Mouse (Mus musculus) left cerebral cortex, postnatal 36 days (tissue): ENCODE results near the gene Alox12e. TPM values are rescaled to one million over a fixed set of nuclear protein-coding genes. Genes with fewer than 3 reads are reported as not detected.
"Not testable (repeated sequence)": the region's sequence is repeated elsewhere in the genome, so short reads cannot be mapped to it uniquely, and the experiment has no call there.

ENCODE experiments used
- DNase-seq, 2 experiments: peaks; one replicate each; pipeline ENCODE4 v3.0.0; 2021 to 2022; ENCODE audit warnings: low spot score in 2 of 2, mixed read lengths in 1 of 2
- intact Hi-C: fragments of 180-260 bp; cut with DNase I; formaldehyde crosslinking; loops from one replicate; pipeline ENCODE4 v1.15.1; 2025
- total RNA-seq, 2 experiments: library from RNA; stranded (reverse); gene quantifications; 2 replicates each; pipeline ENCODE4 v1.2.3; 2021

The Alox12e gene
- total RNA-seq = under 1 TPM; 0.17 to 0.54 TPM

DNA sequence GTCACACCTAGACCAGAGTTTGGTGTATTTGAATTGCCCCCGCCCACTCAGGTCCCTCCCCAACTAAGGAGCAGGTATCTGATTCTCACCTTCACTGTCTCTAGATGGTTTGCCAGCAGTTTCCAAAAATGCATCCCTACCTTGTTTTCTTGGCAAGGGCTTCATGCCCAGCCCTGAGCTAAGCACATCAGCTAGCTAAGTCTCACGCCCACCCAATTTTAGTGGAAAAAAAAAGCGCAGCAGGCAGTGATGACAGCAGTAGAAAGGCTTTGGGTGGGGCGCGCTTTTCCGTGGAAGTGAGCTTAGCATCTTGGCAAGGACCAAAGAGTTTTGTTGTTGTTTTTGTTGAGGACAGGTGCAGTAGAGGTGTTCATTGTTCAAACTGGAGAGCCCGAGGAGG, at the start of gene Alox12e:
Gene Alox12e (minus strand): TSS at position 101 of the 400 bp plus-strand sequence.
- intact Hi-C loops = no loop called here
- no peak for DNase-seq

DNA sequence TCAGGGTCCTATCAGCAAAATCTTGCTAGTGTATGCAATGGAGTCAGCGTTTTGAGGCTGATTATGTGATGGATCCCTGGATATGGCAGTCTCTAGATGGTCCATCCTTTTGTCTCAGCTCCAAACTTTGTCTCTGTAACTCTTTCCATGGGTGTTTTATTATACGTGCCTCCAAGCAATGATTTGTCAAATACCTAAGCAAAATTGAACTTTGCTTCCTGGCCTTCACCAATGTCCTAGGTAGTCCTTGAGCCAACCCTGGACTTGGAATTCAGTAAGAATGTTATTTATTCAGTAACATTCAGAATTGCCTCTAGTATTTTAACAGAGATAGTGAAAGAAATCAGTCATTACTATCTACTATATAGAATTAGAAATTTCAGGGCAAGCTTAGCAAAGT, 46.2 kb upstream of the Alox12e start:
- DNase-seq, intact Hi-C loops: not testable (repeated sequence)

DNA sequence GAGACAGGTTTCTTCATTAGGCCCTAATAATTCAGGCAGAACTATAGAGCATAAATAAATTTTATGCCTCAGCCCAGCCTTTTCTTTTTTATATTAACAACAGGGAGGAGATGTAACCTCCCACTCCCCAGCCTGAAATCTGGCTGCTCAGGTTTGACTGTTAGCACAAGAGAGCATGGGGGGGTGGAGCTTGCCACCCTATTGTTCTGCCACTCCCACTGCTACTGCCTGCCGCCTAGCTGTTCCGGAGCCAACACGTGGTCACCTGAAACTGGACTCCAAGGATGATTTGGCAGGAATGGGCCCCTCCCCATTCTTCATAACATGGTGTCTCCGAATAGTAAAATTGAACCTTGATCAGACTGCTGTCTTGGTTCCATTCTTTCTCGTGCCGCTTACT, 45.3 kb upstream of the Alox12e start:
- intact Hi-C loops, DNase-seq: not testable (repeated sequence)

DNA sequence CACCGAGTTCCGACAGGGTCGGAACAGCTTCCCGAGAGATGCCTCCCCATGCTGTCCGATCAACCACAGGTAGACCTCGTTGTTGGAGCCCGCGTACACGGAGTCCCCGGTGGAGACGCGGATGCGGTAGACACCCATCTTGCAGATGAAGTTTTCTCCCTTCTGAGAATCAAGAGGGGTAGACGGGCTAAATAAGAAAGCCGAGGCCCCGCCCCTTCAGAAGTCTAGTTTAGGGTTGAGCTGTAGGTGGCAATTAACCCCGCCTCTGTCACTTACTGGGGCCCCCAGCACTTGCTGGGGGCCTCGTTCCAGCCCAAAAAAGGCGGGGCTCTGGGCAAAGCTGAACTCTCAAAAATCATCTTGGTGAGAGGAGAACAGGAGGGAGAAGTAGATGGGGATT, 29.4 kb upstream of the Alox12e start, which contains the start of gene Alox15:
Gene Alox15 (minus strand): TSS at position 164 of the 400 bp plus-strand sequence.
- intact Hi-C loops = no loop called here

DNA sequence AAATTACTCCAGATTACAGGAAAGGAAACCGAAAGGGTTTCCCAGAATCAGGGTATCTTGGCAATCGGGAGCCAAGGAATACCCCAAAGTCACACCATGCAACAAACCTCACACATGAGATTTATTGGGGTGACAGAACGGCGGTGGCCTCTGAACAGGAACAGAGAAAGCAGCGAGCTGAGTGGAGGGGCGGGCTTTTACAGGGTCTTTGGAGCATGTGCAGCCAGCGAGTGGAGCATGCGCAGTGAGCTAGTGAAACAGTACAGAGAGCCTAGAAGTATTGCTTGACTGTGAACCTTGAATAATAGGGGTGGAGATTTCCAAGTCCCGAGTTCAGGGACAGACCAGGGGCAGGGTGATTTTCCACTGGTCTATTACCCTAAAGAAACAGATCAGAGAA, 26.2 kb upstream of the Alox12e start:
- intact Hi-C loops = no loop called here
- no peak for DNase-seq

More for the DNA sequence above, 29.4 kb upstream of the Alox12e start, which contains the start of gene Alox15:
- no peak for DNase-seq

DNA sequence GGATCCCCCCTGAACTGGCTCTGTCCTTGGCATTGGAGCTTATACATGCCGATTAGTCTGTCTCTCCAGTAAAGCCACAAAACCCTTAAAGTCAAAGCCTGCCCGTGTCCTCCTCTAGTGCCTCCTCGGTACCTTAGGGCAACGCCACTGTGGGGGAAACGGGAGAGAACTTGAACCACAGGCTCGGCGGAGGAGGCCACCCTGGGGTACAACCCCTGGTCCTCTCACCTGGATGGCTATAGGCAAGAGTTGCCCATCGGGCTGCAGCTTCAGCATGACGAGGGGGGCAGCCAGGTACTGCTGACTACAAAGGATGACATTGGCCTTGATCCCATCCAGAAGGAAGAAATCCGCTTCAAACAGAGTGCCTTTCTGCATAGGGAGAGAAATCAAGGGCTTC, 25.4 kb upstream of the Alox12e start:
- no peak for DNase-seq
- intact Hi-C loops = no loop called here

DNA sequence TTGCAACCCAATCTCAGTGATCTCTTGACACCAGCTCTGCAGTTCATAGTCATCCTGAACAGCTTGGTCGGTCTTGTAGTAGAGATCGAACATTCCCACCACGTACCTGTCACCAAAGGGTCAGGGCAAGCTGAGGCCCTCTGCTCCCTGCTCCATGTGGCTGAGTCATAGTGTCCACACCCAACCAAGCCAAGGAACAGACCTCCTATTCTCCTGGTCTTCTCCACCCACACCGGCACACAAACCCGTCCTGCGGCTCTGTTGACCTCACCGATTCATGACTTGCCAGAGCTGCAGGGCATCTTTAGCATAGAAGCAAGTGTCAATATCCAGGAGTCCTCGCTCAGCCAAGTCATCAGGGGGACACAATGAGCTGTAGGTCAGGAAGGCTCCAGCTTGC, 23.1 kb upstream of the Alox12e start:
- DNase-seq = no peak
- intact Hi-C loops = no loop called here

DNA sequence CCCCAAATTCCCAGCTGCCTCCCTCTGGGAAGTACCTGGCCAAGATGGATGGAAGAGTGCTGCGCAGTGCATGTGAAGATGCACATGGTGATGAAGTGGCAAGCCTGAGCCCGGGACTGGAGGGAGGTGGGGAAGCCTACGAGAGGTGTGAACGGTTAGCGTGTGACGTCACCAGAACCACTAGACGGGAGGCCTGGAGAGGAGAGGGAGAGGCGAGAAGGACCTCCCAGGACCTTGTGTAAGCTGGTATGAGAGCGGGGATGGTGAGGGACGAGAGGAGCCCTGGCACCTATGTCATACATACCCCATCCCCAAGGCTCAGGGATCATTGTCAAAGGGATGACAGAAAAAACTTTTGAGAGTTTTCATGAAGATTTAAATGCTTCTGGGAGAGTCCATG, 22.6 kb upstream of the Alox12e start:
- DNase-seq = no peak
- intact Hi-C loops = no loop called here

DNA sequence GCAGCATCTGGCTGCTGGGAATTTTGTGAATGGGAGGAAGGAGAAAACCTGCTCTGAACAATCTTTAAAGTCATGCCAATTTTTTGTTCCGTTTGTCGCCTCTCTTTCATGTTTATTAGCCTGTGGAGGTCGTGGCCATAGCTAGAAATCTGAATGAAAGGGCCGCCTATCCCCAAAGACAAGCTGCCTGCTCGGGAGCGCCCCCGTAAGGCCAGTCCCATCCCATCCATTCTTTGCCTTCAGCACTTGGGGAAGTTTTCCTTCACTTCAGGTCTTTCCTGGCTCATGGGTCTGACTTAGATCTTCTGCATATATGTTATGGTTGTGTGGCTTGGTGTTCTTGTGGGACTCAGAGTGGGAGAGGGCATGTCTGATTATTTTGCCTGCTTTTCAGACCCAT, 17.1 kb upstream of the Alox12e start:
- no peak for DNase-seq
- intact Hi-C loops = loop anchor here (10.0 kb wide), 1 partner anchor 265 kb away; no protein-coding TSS in a partner anchor

DNA sequence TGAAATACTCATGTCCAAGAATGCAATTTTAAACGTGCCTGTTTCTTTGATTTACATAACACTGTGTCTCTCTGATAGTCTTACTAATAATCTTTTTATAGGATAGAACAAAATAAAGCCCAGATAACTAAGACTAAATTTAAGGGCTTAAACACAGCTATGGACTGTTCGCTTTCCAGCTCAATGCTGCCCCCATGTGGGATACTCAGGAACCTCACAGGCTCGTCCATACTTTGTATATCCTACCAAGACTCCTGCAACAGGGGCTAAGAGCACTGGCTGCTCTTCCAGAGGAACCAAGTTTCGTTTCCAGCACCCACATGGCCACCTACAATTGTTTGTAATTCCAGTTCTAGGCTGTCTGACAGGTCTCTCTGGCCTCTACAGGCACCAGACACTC, 12.0 kb upstream of the Alox12e start:
- DNase-seq = peak; percentile 29 to 50
- intact Hi-C loops = loop anchor here (10.0 kb wide), 1 partner anchor 260 kb away; no protein-coding TSS in a partner anchor

DNA sequence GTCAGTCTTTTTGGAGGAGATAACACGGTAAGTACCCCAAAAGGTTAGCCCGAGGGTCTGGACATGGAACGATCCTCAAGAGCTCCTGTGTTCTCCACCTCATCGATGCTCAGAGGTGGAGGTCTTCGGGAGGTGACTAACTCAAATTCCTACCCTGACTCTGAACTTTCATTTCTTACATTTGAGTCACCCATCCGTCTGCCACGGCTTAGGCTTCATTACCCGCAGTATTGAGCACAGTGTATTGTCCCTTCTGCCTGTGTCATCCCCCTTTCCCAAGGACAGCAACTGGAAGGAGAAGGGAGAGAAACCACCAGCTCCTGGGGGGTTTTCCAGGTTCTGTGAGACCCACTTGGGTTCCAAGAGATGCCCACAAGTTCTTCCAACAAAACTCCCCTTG, 2.3 kb upstream of the Alox12e start:
- intact Hi-C loops = no loop called here

DNA sequence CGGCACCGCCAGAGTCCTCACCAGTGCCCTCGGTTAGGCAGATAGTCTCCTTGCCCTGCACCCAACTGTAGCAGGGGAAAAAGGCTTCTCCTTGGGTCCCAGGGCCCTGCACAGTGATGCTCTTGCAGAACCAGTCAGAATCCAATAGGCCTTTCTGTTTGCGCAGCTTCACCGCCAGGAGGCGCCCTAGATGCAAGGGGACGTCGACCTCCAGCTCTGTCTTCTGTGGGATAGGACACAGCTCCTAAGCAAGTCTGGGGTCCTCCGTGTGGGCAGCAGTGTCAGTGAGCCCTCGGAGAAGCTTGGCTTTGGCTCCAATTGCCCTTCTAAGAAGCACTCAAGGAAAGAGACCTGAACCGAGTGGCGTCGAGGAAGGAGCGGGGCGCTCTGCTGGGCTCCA, 764 bp downstream of the Alox12e start:
- peak in 1 of 2 experiments; percentile 10 for DNase-seq
- intact Hi-C loops = no loop called here

More for the DNA sequence above, 2.3 kb upstream of the Alox12e start:
- DNase-seq = no peak

DNA sequence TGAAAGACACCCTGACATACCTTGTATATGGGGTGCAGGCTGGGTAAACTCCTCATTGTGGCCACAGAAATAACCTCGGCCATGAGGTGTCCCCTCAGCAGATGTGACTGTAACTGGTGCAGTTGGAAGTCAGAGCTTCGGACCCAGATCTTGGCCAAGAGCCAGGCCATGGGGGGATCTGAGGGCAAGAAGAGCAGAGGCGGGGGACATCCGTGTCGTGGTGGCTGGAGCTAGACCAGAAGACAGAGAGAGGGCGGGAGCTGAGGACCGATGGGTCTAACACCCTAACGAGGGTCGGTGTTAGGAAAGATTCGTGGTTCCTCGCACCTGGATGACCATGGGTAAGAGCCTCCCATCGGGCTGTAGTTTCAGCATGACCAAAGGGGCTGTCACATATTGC, 2.8 kb downstream of the Alox12e start:
- no peak for DNase-seq
- intact Hi-C loops = no loop called here

DNA sequence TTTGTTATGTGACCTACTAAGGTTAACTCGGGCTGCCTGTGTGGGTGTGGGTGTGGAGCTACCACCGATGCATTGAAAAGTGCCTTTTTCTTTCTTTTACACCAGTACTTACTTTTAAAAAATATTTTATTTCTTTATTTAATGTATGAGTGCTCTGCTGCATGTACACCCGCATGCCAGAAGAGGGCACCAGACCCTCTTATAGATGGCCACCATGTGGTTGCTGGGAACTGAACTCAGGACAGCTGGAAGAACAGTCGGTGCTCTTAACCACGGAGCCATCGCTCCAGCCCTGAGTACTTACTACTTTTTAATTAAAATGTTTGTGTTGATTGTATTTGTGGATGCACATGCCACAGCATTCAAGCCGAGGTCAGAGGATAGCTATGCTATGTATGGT, 8.6 kb downstream of the Alox12e start:
- intact Hi-C loops = no loop called here
- no peak for DNase-seq

DNA sequence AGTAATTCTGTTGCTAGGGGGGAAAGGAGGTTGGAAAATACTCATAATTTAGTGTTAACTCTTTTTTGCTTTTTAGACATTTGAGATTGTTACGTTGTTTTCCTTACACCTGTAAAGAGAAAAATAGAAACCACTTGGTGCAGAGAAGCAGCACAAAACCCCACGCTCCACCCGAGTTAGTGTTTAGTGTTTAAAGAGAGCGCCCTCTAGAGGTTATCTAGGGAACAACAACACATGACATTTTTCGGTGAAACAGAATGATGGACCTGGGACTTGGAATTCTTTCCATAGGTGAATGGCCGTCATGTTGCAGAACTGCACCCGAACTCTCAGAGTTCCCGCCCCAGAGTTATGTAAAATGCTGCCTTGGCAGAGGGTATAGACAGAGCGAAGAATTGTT, 13.1 kb downstream of the Alox12e start:
- intact Hi-C loops = loop anchor here (2.0 kb wide), 1 partner anchor 63 kb away; no protein-coding TSS in a partner anchor
- peak in 1 of 2 experiments; percentile 6 for DNase-seq

DNA sequence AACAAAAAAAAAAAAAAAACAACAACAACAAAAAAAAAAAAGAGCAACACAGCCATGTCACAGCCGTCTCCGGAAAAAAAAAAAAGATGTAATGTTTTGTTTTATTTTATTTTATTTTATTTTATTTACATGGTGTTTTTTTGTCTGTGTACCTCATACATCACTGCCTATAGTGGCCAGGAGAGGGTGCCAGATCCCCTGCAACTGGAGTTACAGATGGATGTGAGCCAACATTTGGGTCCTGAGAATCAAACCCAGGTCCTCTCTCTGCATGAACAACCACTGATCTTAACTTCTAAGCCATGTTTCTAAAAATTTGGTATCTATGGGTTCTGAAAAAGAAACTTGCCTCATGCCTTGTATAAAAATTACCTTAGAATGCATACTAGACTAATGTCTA, 14.1 kb downstream of the Alox12e start:
- DNase-seq = no peak
- intact Hi-C loops = loop anchor here (2.0 kb wide), 1 partner anchor 61 kb away; no protein-coding TSS in a partner anchor

DNA sequence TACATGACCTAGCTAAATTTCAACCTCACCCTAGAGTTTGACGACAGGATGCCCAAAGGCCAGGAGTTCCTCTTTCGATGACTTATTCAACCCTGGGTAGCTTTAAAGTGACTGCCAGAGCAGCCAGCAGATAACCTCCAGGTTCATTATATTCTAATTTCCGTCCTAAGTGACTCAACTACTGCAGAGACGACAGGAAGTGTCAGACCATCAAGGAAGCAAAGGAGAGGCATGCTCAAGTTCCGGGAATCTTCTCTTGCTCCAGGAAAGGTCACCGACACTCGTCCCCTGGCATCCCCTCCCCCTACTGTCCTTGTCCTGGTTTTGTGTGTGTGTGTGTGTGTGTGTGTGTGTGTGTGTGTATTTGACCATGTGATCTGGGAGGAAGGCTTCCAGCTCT, 16.3 kb downstream of the Alox12e start:
- intact Hi-C loops = no loop called here
- DNase-seq = no peak

DNA sequence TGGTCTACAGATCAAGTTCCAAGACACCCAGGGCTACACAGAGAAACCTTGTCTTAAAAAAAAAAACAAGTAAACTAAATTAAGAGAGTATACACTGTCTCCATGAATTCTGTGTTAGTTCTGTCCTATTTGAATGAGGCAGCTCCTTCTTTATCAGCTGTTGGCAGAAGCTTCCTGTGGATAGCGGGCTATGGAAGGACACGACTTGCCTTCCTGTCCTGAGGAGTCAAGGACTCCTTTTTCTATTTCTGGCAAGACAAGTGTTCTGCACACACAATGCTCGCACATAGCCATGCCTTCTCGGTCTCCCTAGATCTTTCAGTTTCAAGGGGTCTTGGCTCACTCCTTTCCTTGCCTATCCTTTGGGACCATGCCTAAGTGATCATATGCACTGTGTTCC, 20.1 kb downstream of the Alox12e start:
- intact Hi-C loops = no loop called here
- no peak for DNase-seq

DNA sequence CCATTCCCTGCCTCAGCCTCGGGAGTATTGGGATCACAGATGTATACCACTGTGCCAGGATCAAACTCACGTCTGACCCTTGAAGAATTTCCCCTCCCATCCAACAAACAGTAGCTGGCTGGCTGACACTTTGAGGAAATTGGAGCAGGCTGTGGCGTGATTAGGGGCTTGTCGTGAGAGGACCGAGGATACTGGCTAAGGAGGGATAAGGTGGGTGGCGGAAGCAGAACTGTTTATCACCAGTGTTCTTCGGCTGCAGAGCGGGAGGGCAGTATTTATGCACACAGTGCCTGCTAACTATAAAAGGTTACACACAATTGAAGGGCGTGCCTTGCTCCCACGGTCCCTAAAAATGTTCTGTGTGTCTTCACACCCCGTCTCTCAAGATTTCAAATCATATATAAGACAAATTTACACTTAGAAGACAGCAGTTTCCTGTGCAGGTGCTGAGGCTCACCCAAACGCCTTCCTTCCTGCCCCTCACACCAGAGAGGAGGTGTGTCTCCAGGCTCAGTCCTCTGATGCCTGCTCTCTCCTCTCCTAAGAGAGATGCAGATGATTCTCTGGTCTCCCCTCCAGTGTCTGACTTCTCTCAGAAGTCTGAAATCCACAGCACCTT, 24.5 kb downstream of the Alox12e start:
- intact Hi-C loops = no loop called here
- DNase-seq = no peak

DNA sequence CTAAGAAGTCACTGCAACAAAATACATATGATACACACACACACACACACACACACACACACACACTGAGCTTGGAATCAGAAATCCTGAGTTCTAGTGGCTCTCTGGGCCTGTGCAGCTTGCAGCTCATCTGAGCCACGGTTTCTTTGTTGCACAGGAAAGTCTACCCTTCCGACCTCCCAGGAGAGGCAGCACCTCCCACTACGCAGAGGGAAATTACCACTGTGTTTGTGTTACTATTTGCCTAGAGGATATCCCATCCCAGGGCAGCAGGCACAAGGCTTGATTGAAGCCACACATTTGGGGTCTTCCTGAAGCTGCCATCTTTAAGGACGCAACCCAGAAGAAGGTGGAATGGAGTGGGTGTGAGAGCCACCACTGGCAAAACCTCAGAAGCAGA, 25.0 kb downstream of the Alox12e start:
- DNase-seq = no peak
- intact Hi-C loops = no loop called here

DNA sequence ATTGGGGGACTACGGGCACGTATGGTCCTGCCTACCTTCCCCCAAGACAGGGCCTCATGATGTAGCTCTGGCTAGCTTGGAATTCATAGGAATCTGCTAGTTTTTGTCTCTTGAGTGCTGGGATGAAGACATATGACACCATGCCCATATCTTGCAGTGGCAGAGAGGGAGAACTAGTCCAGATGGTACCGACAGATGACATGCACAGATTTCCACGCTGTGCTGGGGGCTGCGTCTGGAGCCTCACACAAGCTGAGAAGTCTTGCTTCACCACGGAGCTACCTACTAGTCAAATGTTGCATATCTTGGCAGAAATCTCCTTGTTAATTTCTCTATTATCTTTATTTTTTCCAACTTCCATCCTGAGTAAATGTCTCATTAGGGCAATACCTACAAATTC, 28.5 kb downstream of the Alox12e start:
- intact Hi-C loops = no loop called here
- no peak for DNase-seq

DNA sequence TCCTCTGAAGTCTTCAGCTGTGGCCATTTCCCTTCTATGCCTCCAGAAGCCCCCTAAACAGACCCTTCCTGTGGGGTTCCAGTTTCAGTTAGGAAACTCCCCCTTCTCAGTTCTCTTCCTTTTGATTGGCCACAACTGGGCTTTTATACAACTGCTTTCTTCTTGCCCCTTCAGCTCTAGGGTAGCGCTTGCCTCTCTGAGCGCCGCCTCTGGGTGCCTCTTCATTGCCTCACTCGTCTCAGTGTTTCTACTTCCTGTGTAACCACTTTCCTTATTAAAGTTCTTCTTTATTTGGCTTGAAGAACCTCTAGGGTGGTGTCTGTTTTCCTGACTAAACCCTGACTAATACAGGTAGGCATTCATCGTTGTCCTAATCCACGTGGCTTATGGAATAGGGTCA, 31.2 kb downstream of the Alox12e start:
- no peak for DNase-seq
- intact Hi-C loops = no loop called here
